Mouse (Mus musculus): Measurements from ENCODE around the gene F2. TPM values are rescaled to one million over a fixed set of nuclear protein-coding genes. Genes with fewer than 3 reads are reported as not detected.
"Not testable (repeated sequence)": the region's sequence is repeated elsewhere in the genome, so short reads cannot be mapped to it uniquely, and the experiment has no call there.

F2 gene
- total RNA-seq, 2 experiments from 2014 or later: 0.18 to 0.20 TPM

DNA sequence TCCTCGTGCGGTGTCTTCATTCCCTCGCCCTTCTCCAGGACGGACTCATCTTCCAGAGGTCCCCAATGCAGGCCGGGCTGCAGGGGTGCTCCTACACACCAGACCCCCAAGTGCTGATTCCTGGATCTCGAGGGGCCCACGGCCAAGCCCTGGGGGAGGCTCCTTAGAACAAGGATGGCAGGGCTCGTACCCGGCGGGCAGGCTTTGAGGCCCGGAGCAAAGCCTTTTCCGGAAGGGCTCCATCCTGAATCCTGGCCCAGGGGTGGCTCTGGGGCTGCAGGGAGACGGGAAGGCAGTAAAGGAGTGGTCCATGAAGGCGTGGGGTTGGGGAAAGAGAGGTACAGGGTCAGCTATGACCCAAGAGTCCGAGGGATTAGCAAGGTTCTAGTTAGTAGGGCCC is 12.9 kb upstream of the F2 start:
- DNase-seq (ENCODE audit: low spot score in 2 of 2): no peak

- peak; percentile 55 to 60 for DNase-seq (ENCODE audit: low spot score in 2 of 2)
Measured at GRCm38 (mm10) chr2:91646733-91647132, 10.5 kb upstream of the F2 start.

DNA sequence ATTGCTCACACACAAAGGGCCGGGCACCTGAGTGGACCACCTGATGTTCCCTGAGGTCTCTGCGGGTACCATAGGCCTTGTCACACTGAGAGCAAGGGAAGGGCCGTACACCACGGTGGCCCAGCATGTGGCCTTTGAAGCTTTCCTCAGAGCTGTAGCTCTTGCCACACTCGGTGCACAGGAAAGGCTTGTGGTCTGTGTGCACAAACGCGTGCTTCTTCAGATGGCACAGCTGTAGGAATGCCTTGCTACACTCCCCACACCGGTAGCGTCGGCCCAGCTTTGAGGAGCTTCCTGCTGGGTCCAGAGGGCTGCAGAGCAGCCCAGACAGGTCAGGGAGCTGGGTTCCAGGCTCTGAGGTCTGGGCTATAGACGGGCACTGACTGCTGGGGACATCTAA is 9.6 kb upstream of the F2 start:
- DNase-seq (ENCODE audit: low spot score in 2 of 2): no peak

DNA sequence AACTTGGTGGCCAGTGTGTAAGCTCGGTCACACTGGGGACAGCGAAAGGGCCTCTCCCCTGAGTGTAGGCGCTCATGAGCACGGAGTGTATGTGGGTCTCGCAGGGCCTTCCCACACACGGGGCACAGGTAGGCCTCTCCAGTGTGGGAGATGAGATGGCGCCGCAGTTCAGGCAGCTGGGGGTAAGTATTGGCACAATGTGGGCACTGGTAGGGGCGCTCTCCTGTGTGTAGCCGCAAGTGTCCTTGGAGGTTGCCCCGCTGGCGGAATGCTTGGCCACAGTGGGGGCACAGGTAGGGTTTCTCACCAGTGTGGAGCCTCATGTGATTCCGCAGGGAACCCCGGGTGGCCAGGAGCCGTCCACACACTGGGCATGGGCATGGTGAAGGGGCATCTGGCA is 9.1 kb upstream of the F2 start:
- no peak for DNase-seq (ENCODE audit: low spot score in 2 of 2)

DNA sequence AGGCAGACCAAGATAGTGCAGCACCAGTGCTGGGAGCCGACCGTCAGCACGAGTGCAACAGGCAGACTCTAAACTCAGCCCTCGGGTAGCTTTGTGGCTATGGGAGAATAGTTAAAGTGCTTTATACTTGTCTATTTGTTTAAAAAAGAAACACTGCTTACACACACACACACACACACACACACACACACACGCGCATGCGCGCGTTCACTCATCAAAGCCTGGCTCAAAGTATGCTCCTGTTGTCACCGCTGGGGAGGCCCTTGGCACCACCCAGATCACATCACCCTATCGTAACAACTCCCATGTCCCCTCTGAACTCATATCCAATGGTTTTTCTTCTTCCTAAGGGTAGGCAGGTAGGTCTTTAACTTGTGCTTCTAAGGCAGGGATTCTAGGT is 7.8 kb upstream of the F2 start:
- no peak for DNase-seq (ENCODE audit: low spot score in 2 of 2)

DNA sequence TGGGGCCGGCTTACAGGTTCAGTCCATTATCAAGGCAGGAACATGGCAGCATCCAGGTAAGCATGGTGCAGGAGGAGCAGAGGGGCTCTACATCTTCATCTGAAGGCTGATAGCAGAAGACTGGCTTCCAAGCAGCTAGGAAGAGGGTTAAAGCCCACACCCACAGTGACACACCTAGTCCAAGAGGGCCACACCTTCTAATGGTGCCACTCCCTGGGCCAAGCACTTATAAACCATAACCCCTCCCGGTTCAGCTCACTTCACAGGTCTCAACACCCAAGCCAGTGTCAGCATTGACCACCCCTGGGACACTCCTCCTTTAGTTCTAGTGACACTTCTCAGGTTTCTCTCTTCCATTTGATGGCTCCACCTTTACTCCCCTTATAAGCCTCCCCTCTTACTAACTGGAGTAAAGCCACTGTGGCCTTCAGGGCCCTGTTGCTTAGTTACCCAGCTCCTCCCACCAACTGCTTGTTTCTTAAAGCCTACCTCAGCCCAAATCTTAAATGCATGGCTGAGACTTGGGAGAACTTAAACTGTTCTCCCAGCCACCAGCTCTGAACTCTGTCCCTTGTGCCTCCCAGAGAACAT is 6.7 kb upstream of the F2 start:
- DNase-seq (ENCODE audit: low spot score in 2 of 2): no peak

DNA sequence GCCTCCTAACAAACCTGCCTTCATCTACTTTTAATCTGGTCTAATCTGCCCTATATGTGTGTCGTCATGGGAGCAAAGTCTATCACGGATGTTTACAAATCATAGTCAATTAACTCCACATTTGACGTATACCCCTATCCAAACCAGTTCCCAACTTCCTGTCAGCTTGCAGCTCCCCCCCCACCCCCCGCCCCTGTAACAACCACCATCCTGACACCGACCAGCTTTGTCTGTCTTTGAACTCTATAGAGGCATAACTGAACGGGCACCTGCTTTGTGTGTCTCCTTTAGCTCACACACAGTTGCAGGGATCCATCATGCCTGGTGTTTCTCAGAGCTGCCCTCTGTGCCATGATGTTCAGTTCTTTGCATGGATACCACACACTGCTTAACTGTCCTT is 2.7 kb upstream of the F2 start:
- DNase-seq (ENCODE audit: low spot score in 2 of 2): no peak

GRCm38 (mm10) chr2:91636727-91637338 is 619 bp upstream of the F2 start:
- DNase-seq (ENCODE audit: low spot score in 2 of 2): no peak

DNA sequence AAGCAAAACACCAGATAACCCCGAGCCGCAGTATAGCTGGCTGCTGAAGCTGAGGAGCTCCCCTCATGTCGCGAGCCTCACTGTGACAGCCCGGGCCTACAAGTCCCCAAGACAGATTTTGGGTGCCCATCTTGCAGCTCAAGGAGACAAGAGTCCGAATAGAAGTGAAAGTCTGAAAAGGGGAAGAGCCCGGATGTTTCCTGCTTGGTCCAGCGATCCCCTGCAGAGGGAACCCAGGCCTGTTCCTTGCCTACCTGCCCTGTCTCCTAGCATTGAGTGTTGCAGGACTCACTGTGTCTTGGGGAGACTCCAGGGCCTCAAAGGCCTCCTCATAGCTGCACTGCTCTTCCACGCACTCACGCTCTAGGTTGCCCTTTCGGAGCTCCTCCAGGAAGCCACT is 728 bp downstream of the F2 start:
- no peak for DNase-seq (ENCODE audit: low spot score in 2 of 2)

- no peak for DNase-seq (ENCODE audit: low spot score in 2 of 2)
Measured at GRCm38 (mm10) chr2:91634841-91635240, 1.4 kb downstream of the F2 start.

DNA sequence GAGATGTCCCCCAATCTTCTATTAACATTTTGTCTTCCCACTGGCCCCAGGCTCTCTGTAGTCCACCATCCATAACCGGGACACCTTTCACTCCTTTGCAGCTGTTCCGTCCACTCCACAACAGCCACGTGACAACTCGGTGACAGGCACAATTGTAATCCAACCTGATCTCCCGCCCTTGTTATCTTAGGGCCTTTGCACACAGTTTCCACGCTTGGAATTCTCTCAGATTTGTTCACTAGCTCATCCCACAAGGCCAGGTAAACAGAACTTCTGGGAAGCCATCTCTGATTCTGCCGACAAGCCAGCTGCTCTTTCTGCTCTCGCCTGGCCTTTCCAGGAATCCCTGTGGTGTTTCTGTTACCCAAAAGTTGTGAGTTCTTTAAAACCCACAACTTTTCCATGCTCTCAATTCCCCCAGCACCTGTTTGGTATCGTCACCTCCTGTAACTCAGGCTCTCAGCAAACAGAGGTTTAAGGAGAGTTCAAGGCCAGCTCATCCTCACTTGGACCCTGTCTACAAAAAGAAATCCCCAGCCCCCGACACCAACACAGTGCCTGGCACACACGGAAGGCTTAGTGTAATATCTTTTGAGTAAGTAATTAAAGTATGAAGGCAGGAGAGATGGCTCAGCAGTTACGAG is 2.8 kb downstream of the F2 start:
- DNase-seq (ENCODE audit: low spot score in 2 of 2): no peak

GRCm38 (mm10) chr2:91632316-91632715 is 3.9 kb downstream of the F2 start:
- DNase-seq (ENCODE audit: low spot score in 2 of 2): no peak

DNA sequence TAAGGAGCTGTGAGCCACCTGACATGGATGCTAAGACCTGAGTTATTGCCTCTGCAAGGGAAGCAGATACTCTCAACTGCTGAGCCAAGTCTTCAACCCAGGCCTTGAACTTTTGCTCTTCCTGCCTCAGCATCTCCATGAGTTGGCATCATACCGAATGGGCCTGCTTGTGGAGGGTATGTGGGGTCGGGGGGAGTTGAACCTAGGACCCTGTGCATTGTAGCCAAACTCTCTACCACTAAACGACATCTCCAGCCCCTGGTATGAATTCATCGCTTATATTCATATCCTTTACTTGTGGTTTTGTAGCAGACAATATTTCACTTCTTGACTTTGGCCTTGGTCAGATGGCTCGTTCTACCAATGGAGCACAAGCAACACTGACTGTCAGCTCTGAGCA is 4.4 kb downstream of the F2 start:
- no peak for DNase-seq (ENCODE audit: low spot score in 2 of 2)

- no peak for DNase-seq (ENCODE audit: low spot score in 2 of 2)
Measured at GRCm38 (mm10) chr2:91630384-91630783, 5.8 kb downstream of the F2 start.

GRCm38 (mm10) chr2:91629682-91630081 is 6.5 kb downstream of the F2 start:
- no peak for DNase-seq (ENCODE audit: low spot score in 2 of 2)

- DNase-seq (ENCODE audit: low spot score in 2 of 2): no peak
Measured at GRCm38 (mm10) chr2:91628171-91628570, 8.0 kb downstream of the F2 start.

GRCm38 (mm10) chr2:91627486-91627885 is 8.7 kb downstream of the F2 start:
- no peak for DNase-seq (ENCODE audit: low spot score in 2 of 2)

DNA sequence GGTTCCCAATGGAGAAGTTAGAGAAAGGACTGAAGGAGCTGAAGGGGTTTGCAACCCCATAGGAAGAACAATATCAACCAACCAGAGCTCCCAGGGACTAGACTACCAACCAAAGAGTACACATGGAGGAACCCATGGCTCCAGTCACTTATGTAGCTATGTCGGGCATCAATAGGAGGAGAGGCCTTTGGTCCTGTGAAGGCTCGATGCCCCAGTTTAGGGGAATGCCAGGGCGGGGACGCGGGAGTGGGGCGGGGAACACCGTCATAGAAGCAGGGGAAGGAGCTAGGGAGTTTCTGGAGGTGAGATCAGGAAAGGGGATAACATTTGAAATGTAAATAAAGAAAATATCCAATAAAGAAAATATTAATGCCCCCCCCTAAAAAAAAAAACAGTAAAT is 12.8 kb downstream of the F2 start:
- DNase-seq (ENCODE audit: low spot score in 2 of 2): not testable (repeated sequence)

- DNase-seq (ENCODE audit: low spot score in 2 of 2): no peak
Measured at GRCm38 (mm10) chr2:91622356-91622755, 13.9 kb downstream of the F2 start.

DNA sequence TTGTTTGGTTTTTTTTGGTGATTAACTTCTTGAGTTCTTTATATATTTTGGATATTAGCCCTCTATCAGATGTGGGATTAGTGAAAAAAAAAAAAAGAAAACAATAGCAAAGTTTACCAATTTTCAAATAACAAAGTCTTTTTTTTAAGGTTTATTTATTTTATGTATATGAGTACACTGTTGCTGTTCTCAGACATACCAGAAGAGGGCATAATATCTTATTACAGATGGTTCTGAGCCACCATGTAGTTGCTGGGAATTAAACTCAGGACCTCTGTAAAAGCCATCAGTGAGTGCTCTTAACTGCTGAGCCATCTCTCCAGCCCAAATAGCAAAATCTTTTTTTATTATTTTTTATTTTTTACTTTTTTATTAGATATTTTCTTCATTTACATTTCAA is 26.8 kb downstream of the F2 start:
- DNase-seq (ENCODE audit: low spot score in 2 of 2): not testable (repeated sequence)

DNA sequence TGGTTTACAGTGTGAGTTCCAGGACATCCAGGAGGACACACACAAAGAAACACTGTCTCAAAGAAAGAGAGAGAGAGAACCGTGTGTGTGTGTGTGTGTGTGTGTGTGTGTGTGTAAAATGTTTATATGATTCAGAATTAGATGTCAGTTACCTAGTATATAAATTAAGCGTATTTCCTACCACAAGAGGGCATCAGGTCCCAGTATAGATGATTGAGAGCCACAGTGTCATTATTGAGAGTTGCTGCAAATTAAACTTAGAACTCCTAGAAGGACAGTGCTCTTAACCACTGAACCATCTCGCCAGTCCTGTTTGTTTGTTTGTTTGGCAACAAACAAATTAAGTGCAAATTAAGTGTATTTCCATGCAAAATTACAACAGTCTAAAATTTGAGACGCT is 33.8 kb downstream of the F2 start:
- no peak for DNase-seq (ENCODE audit: low spot score in 2 of 2)

DNA sequence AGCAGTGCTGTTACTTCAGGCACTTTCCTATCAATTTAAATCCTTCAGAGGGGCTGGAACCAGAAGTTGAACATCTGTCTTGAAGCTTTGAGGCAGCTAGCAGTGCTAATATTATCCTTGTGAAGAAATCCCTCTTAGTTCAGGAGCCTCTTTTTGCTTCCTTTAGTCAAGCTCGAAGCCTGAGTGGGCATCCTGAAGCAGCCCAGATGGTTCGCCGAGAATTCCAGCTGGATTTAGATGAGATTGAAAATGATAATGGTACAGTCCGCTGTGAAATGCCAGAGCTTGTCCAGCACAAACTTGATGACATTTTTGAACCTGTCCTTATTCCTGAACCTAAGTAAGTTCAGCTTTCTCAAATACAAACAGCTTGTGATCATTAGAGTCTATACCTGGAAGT is 35.7 kb downstream of the F2 start:
- DNase-seq (ENCODE audit: low spot score in 2 of 2): no peak

DNA sequence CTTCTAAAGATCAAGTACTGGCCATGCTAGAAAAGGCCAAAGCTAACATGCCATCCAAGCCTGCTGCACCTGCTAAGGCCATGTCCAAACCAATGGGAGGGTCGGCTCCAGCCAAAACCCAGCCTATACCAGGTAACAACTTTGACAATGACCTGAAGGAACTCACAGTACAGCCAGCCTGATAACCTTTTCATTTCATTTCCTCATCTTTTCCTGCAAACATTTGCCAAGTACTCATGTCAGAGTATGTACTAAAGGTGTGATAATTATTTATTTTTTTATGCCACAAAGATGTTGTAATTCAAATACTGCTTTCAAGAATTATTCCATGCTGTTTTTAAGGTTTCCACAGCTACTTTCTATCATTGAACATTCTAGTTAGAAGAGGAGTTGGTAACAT is 50.0 kb downstream of the F2 start:
- DNase-seq (ENCODE audit: low spot score in 2 of 2): no peak
